Mouse (Mus musculus): ENCODE measurements around the gene Cs. TPM values are rescaled to one million over a fixed set of nuclear protein-coding genes. Genes with fewer than 3 reads are reported as not detected.

Gene Cs
- total RNA-seq (2021), result 100 to 1,000 TPM; 561 to 590 TPM
- long read RNA-seq, experiment 1, transcript Cs-201 (11 exons, 2,926 nt), result major isoform, 616 of 718 reads
- long read RNA-seq, experiment 1, partial matches to known transcripts, result 48 of 718 reads
- long read RNA-seq, experiment 1, other reads (novel, unspliced or antisense), result 54 of 718 reads
- long read RNA-seq, experiment 2, transcript Cs-201 (11 exons, 2,926 nt), result major isoform, 420 of 496 reads
- long read RNA-seq, experiment 2, partial matches to known transcripts, result 70 of 496 reads
- long read RNA-seq, experiment 2, other reads (novel, unspliced or antisense), result 6 of 496 reads

DNA sequence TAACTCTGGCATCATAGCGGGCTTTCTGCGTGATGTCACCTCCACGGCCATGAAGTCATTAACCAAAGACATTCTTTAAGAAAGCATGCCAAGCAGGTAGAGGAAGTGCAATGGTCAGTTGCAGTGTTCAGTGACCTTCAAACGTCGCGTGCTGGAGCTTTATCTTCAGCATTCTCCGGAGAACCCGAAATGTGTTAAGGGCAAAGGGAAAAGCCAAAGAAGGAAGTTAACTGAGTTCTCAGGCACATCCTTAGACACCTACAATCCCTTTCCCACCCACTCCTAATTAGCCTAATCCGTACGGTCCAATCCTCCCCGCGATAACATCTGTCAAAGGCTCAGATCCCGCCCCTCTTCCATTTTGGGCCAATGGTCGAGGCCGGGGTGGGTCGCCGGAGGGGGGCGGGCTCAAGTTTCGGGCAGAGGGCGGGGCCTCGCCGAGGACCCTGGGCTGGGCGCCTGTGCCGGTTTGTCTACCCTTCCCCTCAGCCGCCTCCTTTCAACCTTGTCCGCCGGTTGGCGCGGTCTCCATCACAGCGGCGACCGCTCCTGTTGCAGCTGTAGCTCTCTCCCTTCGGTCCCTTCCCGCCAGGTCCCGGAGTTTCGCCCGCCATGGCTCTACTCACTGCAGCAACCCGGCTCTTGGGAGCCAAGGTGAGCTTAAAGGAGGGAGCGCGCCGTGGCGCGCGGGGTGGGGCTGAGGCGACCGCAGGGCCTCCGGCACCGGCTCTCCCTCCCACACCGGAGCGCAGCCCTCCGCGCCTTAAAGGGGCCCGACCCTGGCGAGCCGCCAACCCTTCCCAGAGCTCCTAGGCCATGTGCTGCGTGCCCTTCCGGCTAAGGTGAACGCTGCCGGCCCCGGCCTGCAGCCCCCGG is at the start of gene Cs:
Gene Cs, plus strand, starts transcription at position 429 of the 876 bp plus-strand sequence.
- DNase-seq (ENCODE audit: low spot score), result peak; percentile 98

DNA sequence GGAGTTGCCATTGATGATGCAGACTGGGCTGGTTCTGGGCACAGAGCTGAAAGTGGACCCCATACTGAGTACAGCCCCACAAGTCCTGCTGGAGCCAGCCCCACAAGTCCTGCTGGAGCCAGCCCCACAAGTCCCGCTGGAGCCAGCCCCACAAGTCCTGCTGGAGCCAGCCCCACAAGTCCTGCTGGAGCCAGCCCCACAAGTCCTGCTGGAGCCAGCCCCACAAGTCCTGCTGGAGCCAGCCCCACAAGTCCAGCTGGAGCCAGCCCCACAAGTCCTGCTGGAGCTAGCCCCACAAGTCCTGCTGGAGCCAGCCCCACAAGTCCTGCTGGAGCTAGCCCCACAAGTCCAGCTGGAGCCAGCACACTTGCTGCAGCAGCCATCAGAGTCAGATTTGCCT is 46.9 kb upstream of the Cs start:
- peak; percentile 25 for DNase-seq (ENCODE audit: low spot score)

DNA sequence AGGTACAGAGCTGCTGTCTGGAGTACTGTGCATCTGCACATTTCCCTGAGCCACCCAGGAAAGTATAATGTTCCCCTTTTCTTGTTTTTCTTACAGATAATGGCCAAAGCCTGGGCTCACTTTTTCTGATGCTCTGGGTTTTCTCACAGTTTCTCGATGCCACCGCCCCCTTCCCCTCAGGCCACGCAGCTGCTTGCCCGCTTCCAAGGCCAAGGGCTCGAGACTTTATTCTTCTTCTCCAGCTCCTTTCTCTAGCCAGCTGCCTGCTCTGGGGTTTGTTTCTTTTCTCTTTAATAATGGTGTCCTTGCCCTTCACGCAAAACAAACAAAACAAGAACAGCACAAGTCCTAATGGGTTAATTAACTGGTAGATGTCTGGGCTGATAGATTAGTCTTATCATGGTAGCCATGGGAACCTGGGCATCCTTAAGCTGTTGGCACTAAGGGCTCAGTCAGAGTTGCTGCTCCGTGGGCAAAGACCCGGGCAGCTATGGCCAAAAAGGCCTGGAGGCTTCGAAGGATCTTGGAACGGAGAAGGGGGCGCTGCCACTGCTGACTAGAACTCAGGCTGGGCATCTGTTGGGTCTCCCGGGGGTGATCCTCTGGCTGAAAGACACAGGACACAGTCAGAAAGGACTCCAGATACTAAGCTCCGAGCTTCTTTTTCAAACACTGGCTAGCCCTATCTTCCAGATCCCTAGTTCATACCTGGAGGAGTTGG is 41.0 kb upstream of the Cs start:
- DNase-seq (ENCODE audit: low spot score), result no peak

DNA sequence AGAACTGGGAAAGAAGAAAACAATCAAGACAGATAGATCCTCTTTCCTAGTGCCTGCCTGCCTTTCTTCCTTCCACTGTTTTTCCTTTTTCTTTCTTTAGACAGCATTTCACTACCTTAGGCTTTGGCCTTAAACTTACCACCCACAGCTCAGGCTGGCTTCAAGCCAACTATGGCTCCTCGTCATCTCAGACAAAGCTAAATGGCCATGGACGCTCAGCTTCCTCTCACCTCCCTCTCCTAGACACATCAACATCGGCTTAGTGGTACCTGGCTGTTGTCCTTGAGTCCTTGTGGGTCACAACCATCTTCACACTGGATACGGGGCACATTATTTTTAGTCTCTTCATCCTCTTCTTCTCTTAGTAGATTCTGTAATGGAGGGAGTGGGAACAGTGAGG is 40.3 kb upstream of the Cs start:
- DNase-seq (ENCODE audit: low spot score), result no peak

DNA sequence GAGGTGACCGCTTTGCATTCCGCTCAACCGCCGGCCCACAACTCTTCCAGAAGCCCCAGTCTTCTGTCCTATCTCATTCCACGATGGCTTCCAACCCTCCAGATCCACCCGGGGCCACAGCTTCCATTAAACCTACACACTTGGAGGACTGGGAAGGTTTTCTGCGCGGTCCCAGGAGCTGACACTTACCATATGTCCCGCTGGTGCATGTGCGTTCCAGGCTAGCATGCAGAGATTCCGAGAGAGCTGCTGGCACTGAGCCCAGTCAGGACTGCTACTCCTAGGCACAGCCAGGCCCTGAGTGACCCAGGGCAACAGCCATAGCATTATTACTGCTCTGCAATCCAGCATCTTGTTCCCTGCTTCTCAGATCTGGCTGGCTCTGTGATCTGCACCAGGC is 39.9 kb upstream of the Cs start:
- DNase-seq (ENCODE audit: low spot score), result no peak

DNA sequence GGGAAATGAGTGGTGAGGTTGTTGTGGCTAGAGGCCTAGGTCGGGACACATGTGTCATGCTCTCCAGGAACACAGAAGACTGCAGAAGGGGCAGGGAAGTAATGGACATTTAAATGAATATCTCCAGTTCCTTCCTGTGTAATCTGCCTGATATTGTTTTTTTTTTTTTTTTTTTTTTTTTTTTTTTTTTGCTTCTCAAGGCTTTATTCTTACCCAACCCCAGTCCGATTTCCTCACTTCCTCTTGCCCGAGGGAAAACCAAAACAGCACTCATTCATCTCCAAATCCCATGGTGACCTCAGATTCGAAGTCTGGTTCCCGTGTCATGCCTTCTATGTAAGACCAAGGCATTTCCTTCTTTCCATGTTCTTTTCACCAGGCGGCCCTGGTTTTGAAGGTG is 39.3 kb upstream of the Cs start:
- DNase-seq (ENCODE audit: low spot score), result no peak

DNA sequence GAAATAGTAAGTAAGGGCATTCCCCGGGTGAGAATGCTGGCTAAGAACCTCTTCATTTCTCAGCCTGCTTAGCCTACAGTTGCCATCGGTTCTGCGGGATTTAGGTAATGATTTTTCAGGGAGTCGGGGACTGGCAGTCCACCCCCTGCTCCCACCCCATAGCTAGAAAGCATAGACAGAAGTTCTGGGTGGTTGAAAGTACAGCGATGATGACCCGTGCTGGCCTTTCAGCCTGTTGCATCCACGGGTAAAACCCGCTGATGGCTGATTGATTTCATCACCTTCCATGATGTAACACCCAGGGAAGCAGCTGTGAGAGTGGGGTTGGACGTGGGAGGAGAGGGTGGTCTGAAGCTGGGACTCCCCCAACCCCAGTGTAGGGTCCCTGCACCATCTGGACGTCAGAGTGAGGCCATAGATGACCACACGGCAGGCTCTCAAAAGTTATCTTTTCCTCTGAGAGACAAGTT is 38.8 kb upstream of the Cs start, which contains the start of gene Il23a:
Gene Il23a, minus strand, starts transcription at position 51 of the 470 bp plus-strand sequence.
- no peak for DNase-seq (ENCODE audit: low spot score)

DNA sequence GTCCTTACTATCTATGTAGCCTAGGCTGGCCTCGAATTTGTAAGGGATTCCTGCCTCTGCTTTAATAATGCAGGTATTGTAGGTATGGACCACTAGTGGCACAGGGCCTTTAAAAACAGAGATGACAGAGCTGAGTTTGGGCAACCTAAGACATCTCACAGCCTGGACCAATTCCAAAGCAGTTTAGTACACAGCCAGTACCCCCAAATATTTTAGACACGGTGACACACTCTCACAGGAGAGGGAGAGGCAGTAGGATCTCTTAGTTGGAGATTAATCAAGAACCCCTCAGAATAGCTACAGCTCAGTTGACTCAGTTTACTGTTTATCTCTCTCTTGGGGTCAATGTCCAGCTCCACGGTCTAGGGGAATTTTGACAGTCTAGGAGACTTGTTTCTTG is 35.2 kb upstream of the Cs start:
- no peak for DNase-seq (ENCODE audit: low spot score)

DNA sequence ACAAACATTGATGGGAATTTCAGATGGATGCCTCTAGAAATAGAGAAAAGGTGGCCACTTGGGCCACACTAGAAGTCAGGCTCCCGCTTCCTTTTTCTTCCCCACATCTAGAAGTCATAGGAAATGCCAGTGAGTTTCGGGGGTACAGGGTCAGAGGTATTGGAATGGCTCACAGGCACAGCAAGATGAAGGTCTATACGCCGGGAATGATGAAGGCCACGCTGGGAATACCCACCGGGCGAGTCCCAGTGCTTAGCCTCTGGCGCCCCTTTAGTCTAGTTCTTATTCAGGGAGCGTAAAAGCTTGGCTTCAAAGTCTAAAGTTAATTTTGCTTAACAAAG is 34.8 kb upstream of the Cs start:
- DNase-seq (ENCODE audit: low spot score), result no peak

DNA sequence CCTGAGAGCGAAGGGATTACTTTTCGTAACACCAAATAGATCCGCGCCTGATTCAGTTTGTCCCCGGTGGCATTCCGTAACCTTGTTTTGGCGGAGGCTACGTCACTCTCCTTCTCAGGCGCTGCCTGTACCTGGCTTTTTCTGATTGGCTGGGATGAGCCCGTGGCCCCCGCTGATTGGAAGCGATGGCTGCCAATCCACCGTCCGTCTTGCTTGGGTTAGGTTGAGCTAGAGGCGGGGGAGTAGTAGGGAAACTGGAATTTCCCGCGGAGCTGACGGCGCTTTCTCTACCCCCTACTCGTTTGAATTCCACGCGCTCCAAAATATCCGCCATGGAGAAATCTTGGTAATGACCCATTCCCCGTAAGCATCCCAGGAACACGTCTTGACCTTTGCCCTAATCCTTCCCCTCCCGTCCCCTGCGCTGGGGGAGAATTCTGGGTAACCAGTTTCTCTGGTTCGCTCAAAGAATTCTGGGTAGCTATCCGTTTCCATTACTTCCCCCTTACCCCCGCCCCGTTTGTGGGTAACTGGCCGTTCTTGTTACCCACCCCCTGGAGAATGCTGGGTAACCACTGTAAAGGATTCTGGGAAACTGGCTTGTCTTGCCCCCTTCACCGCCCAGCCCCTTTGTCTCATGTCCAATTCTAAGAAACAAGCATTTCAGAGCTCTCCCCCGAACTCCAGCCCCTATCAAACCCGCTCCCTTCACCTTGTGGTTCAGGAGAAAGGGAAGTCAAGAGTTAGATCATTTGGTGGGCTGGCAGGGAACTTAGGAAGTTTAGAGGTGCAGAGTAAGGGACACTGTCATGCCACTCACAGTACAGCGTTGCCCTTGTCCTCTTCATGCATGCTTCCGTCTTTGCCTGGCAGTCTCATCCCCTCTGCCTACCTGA is 34.2 kb upstream of the Cs start, which contains the start of gene Pan2:
Gene Pan2, plus strand, starts transcription at position 210 of the 896 bp plus-strand sequence.
- DNase-seq (ENCODE audit: low spot score), result peak; percentile 100

DNA sequence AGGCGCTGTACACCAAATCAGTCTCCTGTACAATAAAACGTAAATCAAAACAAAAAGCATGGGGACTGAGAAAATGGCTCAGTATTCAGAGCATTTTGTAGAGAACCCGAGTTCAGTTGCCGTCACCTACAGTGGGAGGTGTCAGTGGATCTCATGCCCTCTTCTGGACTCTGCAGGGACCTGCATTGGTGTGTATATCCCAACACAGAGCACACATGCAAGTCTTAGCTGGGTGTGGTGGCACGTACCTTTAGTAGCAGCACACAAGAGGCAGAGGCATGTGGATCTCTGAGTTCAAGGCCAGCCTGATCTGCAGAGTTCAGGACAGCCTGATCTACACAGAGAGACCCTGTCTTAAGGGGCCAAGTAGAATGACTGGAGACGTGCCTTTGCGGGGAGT is 27.9 kb upstream of the Cs start:
- no peak for DNase-seq (ENCODE audit: low spot score)

DNA sequence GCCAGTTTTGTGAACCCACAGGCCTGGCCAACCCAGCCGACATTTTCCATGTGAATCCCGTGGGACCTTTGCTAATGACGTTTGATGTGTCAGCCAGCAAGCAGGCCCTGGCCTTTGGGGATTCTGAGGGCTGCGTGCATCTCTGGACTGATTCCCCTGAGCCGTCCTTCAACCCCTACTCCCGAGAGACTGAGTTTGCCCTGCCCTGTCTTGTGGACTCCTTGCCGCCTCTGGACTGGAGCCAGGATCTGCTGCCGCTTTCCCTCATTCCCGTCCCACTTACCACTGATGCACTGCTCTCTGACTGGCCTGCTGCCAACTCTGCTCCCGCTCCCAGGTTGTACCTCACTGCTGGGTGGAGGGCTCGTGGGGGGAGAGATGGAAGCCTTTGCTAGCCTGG is 27.4 kb upstream of the Cs start:
- DNase-seq (ENCODE audit: low spot score), result no peak

DNA sequence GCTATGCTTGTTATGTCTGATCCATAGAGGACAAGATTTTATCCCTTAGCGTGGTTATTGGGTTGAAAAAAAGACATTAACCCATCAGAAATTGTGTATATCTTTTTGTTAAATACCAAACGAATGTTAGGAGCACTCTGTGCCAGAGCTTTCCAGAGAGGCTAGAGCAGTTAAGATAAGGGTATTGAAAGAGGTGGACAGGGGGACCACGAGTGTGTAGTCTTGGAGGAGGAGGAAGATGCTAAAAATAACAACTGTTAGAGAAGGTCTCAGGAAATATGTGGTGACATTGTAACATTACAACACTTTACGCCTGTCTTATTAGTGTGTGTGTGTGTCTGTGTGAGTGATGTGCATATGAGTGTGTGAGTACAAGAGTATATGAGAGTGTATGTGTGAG is 26.6 kb upstream of the Cs start:
- DNase-seq (ENCODE audit: low spot score), result no peak

DNA sequence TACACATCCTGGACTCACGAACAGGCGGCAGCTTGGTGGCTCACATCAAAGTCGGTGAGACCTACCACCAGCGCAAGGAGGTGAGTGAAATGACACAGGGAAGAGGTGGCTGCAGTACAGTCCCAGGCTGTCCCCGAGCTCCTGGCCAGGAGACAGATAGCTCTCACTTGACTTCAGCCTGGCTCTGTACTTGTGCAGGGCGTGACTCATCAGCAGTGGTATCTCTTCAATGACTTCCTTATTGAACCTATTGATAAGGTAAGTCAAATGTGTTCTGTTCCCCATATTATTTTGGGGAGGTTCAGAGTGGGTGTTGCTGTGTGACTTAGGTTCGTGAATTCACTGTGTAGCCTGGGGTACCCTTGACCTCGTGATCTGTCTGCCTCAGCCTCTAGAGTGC is 22.0 kb upstream of the Cs start:
- DNase-seq (ENCODE audit: low spot score), result no peak

DNA sequence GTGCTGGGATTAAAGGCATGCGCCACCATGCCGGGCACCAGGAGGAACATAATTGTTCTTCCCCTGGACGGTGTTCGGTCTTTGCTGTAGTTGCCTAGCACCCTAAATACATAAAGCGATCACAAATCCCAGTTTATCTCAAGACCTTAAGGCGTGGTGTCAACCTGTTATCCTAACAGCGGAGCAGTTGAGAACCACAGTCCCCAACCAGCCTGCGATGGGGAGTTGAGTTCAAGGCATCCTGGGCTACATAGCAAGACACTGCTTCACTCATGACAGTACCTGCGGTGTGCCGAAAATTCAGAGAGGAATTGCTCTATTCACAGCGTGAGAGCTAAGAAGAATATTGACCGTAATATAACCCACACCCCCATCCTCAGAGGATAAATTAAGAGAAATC is 15.9 kb upstream of the Cs start:
- DNase-seq (ENCODE audit: low spot score), result no peak

DNA sequence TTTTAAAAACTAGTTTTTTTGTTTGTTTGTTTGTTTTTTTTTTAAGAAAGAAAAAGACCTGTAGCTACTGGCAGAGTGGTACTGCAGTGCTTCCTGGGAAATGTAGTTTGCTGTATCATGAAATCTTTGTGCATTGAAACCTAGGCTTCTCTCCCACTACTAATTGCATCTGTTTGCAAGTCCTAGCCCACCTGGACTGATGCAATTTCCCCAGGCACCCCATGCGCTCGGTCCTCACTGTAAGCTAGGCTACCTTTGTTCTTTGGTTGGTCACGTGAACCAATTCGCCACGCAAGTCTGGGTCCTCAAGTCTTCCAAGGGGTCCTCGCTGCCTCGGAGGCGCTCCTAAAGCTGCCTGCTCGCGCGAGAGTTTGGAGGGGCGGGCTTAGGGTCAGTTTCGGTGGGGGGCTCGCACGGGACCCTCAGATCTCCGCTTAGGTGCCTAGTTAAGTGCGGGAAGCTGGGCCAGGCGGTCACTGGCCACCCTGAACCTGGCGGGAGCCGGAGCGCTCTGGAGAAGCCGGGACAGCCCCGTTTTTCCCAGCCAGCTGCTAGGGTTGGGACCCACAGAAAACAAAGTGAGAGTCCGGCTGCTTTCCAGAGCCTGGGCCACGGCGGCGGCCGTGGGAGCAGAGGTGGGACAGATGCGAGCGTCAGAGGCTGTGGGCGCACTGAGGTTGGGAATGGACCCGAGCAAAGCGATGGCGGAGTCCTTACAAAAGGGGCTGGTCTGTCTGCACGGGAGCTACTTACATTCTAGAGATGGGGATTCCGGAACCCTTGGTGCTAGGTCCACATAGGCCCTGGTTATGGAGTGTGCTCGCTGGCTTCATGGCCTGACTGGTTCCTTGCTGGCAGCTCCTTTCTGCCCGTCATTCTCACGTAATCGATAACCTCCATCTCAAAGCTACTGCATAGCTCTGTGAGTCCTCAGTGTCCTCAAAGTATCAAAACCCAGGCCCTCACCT is 15.1 kb upstream of the Cs start, which contains the start of gene Cnpy2:
Gene Cnpy2, plus strand, starts transcription at position 319 of the 968 bp plus-strand sequence.
- DNase-seq (ENCODE audit: low spot score), result peak; percentile 82

DNA sequence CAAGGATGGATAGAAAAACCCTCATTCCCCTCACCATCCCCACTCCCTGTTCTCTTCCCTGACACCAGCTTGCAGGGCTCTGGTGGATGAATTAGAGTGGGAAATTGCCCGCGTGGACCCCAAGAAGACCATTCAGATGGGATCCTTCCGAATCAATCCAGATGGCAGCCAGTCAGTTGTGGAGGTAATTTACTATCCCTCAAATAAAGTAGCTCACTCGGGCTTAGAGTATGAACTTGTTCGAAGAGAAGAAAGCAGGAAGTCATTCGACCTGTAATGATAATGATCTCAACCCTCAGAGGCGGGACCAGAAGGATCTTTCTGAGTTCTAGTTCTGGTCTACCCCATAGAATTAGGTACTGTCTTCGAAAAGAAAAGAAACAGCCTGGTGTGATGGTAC is 14.0 kb upstream of the Cs start:
- DNase-seq (ENCODE audit: low spot score), result no peak

DNA sequence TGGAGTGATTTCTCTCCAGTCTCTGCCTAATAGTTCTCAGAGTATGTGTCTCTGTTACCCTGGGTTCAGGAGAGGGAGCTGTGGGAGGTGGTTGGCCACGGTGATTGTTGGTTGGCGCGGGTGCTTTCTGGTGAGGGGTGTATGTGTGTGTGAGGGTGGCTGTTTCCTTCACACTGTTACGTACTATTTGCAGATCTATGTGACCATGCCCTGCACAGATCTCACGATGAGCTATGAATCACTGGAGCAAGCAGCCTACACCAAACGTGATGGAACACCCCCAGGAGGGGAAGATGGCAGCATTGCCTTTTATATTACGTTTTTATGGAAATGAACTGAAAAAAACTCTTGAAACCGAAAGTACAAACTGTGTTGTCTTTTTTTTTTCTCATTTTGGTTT is 10.7 kb upstream of the Cs start:
- no peak for DNase-seq (ENCODE audit: low spot score)

DNA sequence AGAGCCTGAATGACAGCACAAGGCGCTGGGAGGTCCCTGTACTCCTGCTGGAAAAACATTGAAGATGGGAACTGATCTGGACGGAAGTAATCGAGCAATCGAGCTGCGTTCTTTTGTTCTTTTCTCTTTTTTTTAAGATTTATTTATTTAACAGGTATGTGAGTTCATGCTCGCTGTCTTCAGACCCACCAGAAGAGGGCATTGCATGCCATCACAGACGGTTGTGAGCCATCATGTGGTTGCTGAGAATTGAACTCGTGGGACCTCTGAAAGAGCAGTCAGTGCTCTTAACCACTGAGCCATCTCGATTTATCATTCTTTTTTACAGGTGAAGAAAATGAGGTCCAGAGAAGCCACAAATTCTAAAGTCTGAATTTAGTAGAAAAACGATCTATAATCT is 9.9 kb upstream of the Cs start:
- DNase-seq (ENCODE audit: low spot score), result no peak
